Mouse (Mus musculus): ENCODE data around the gene Rffl.

DNA sequence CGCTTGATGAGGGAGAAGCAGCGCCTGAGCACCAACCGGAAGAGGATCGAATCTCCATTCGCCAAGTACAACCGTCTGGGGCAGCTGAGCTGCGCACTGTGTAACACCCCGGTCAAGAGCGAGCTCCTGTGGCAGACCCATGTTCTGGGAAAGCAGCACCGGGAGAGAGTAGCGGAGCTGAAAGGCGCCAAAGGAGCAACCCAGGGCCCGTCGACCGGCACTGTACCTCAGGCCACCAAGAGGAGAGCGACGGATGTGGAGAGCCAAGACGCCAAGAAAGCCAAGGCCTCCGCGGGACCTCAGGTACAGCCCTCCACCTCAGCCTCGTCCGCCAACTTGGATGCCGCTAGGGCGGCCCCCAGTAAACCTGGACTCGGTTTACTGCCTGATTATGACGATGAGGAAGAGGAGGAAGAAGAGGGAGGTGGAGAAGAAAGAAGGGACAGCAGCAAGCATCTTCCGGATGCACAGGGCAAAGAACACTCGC, 106.5 kb downstream of the Rffl start:
- TF ChIP-seq CTCF (IDR thresholded peaks at IDR 0.05; ENCODE audit: extremely low read depth, insufficient read depth, low read length) (no peak), POLR2A (IDR thresholded peaks at IDR 0.05; ENCODE audit: extremely low read depth, insufficient read depth, low read length) (no peak)
